Mouse (Mus musculus): ENCODE measurements around the gene Hacd3. TPM values are rescaled to one million over a fixed set of nuclear protein-coding genes. Genes with fewer than 3 reads are reported as not detected.
"Not testable (repeated sequence)": the region's sequence is repeated elsewhere in the genome, so short reads cannot be mapped to it uniquely, and the experiment has no call there.

Gene Hacd3
- polyA plus RNA-seq, 1 experiment from 2014 or later = 79.8 TPM

DNA sequence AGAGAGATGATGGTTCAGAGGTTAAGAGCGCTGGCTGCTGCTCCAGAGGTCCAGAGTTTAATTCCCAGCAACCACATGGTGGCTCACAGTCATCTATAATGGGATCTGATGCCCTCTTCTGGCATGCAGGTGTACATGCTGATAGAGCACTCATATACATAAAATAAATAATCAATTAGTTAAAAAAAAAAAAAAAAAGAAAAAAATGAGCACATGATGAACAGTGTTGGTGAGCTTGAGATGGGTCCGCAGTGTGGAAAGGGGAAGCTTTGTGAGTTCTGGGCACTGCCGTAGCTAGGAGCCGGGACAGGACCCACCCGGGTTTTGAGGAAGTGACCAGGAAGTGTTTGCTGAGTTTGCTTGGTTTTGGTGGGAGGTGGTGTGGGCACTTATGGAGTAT lies 9.9 kb upstream of the Hacd3 start:
- H3K36me3 ChIP-seq; H3K27ac ChIP-seq; H3K9ac ChIP-seq; H3K9me3 ChIP-seq; ATAC-seq (ENCODE audit: borderline replicate concordance, extremely low read depth, low FRiP score, low TSS enrichment); H3K4me2 ChIP-seq; H3K4me3 ChIP-seq; H3K27me3 ChIP-seq: not testable (repeated sequence)
- peaks cover 17% of the 10 kb centered on the region for H3K4me1 ChIP-seq
- WGBS = 57% methylated on average over 5 of the region's 5 CpGs

DNA sequence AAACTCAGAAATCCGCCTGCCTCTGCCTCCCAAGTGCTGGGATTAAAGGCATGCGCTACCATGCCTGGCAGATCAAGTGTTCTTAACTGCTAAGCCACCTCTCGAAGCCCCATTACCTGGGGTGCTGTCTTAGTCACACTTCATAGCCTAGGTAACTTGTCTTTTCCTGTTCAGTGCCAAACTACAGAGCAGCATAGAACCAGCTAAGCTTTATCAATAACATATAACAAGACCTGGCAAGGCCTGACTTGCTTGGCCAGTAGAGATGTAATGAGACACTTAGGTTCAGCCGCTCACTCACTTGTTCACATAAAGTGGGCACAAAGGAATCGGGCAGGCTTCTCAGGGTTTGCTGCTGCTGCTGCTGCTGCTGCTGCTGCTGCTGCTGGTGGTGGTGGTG lies 6.8 kb upstream of the Hacd3 start:
- H3K9ac ChIP-seq = no peak overlapping the region
- H3K27me3 ChIP-seq = no peaks in the 10 kb centered on the region
- ATAC-seq (ENCODE audit: borderline replicate concordance, extremely low read depth, low FRiP score, low TSS enrichment) = no peak
- no peak overlapping the region for H3K27ac ChIP-seq
- H3K4me2 ChIP-seq = no peak overlapping the region
- peaks cover 8% of the 10 kb centered on the region for H3K4me1 ChIP-seq
- H3K36me3 ChIP-seq = no peaks in the 10 kb centered on the region
- no peaks in the 10 kb centered on the region for H3K9me3 ChIP-seq
- H3K4me3 ChIP-seq = no peak overlapping the region
- WGBS = 85% methylated on average over 5 of the region's 5 CpGs

DNA sequence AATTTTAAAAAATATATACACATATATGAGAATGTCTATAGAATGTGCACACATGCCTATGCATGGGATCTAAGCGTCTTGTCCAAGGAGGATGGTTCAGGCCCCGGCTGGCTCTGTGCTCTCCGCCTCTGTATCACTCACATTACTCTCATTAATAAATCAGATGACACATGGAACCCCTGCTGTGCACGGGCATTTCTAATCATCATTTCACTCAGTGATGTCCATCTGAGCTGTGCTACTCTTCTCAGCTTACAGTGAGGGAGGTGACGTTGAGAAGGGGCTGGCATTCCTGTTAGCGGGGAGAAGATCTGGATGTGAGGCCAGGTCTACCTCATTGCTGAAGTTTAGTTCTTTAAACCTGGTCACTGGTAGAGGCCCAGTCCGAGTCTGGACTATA lies 5.7 kb upstream of the Hacd3 start:
- H3K4me3 ChIP-seq = no peak overlapping the region
- H3K36me3 ChIP-seq = no peaks in the 10 kb centered on the region
- H3K27me3 ChIP-seq = no peaks in the 10 kb centered on the region
- no peak overlapping the region for H3K9ac ChIP-seq
- H3K4me1 ChIP-seq = peaks cover 11% of the 10 kb centered on the region
- H3K9me3 ChIP-seq = no peaks in the 10 kb centered on the region
- H3K4me2 ChIP-seq = no peak overlapping the region
- ATAC-seq (ENCODE audit: borderline replicate concordance, extremely low read depth, low FRiP score, low TSS enrichment) = no peak
- H3K27ac ChIP-seq = no peak overlapping the region
- 69% methylated on average over 7 of the region's 7 CpGs for WGBS

DNA sequence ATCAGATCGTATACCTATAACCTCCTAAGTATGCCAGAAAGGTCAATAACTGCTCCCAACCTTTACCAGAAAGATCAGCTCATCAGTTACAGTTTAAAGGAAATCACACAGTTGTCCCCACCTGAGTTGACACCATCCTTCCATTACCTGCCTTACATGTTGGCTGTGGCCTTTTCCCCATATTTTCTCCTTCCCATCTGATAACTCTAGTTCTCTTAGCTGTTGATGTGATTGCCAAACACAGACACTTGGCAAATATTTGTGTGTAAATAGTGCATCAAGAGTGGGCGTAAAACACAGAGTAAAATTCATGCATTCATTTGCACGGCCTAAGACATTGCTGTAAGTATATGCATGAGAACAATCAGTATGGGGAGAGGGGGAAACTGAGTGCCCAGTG lies 2.0 kb upstream of the Hacd3 start:
- no peaks in the 10 kb centered on the region for H3K27me3 ChIP-seq
- H3K36me3 ChIP-seq = no peaks in the 10 kb centered on the region
- no peak overlapping the region for H3K9ac ChIP-seq
- no peak for ATAC-seq (ENCODE audit: borderline replicate concordance, extremely low read depth, low FRiP score, low TSS enrichment)
- no peaks in the 10 kb centered on the region for H3K9me3 ChIP-seq
- no peak overlapping the region for H3K4me3 ChIP-seq
- H3K4me1 ChIP-seq = peaks cover 30% of the 10 kb centered on the region
- whole genome bisulfite sequencing = 80% methylated on average over 3 of the region's 3 CpGs
- H3K27ac ChIP-seq = no peak overlapping the region
- no peak overlapping the region for H3K4me2 ChIP-seq

DNA sequence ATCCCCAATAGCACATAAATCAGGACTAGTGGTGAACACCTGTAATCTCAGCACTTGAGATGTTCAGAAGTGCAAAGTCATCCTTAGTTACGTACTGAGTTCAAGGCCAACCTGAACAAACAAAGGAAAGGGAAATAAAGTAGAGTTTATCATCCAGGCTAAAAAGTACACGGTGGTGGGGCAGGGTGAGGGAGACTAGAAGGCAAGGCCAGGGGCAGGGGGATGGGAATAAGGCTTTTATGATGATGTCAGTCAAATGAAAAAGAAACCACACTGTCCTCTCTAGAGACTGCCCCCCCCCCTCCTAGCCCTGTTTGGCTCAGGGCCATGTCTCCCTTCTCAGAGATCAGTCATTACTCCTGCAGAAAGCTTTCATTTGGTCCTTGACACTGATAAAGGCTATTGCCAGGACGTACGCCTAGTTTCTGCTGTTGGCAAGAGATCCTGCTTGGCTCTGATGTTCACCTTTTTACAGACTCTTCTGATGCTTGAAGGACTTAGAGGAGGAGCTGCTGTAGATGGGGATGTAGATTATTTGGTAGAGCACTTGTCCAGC lies 1.2 kb upstream of the Hacd3 start:
- no peak overlapping the region for H3K4me3 ChIP-seq
- H3K27ac ChIP-seq = no peak overlapping the region
- ATAC-seq (ENCODE audit: borderline replicate concordance, extremely low read depth, low FRiP score, low TSS enrichment) = no peak
- no peak overlapping the region for H3K9ac ChIP-seq
- H3K4me1 ChIP-seq = peaks cover 30% of the 10 kb centered on the region
- H3K9me3 ChIP-seq = no peaks in the 10 kb centered on the region
- no peaks in the 10 kb centered on the region for H3K36me3 ChIP-seq
- WGBS = 29% methylated on average over 4 of the region's 4 CpGs
- H3K27me3 ChIP-seq = no peaks in the 10 kb centered on the region
- H3K4me2 ChIP-seq = peak overlapping the region; percentile 87; the same call in 1 of the 2 replicates

DNA sequence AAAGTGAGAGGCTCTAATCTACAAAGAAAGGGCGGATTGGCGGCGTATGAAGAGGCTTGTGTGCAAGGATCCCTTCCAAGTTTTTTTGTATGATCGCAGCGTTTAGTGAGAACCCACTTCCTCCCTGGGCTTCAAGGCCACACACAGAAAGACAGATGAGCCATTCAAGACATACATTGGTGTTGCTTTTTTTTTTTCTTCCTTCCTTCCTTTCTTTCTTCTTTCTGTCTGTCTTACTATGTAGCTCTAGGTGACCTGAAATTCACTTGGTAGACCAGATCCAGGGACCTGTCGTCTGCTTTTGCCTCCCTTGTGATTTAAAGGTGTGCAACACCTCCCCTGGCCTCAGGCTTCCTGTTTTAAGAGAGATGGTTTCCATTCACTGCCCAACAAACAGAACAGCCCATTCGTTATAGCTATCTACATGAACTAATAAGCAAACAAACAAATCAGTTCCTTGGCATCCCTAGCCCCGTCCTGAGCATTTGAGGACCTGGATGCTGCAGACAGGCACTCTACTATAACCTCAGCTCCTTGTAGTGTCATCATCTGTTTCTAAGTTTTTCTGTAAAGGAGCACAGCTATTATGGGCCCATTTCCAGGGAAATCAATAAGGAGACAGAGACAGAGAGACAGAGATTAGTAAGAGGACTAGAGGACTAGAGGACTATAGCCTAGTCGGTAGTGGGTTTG lies 540 bp upstream of the Hacd3 start:
- Histone ChIP-seq H3K27me3 (no peaks in the 10 kb centered on the region), H3K36me3 (no peaks in the 10 kb centered on the region), H3K4me1 (peaks cover 30% of the 10 kb centered on the region), H3K9ac (peak overlapping the region; percentile 86), H3K4me3 (peak overlapping the region; percentile 80), H3K9me3 (no peaks in the 10 kb centered on the region), H3K27ac (peak overlapping the region; percentile 88), H3K4me2 (peak overlapping the region; percentile 87)
- WGBS = 15% methylated on average over 9 of the region's 9 CpGs
- no peak for ATAC-seq (ENCODE audit: borderline replicate concordance, extremely low read depth, low FRiP score, low TSS enrichment)

DNA sequence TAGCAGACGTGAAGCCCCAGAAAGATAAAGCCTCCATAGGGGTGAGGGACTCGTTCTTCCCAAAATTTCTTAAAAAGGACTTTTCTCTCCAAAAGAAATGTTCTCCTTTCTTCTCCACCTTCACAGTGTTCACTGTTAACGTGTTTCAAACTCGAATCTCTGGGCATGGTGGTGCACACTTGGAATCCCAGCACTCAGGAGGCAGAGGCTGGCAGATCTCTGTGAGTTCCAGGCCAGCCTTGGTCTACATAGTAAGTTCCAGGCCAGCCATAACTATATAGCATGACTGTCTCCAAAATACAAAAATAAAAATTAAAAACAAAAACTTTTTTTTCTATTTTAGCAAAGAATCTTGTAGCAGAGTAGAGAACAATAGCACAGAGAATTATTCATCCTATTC lies 1.4 kb downstream of the Hacd3 start:
- Histone ChIP-seq H3K9me3 (no peaks in the 10 kb centered on the region), H3K27ac (no peak overlapping the region), H3K36me3 (no peaks in the 10 kb centered on the region), H3K9ac (no peak overlapping the region), H3K4me3 (peak overlapping the region; percentile 80), H3K4me2 (peak overlapping the region; percentile 87), H3K27me3 (no peaks in the 10 kb centered on the region), H3K4me1 (peaks cover 39% of the 10 kb centered on the region)
- WGBS = 47% methylated on average over 4 of the region's 4 CpGs
- no peak for ATAC-seq (ENCODE audit: borderline replicate concordance, extremely low read depth, low FRiP score, low TSS enrichment)

DNA sequence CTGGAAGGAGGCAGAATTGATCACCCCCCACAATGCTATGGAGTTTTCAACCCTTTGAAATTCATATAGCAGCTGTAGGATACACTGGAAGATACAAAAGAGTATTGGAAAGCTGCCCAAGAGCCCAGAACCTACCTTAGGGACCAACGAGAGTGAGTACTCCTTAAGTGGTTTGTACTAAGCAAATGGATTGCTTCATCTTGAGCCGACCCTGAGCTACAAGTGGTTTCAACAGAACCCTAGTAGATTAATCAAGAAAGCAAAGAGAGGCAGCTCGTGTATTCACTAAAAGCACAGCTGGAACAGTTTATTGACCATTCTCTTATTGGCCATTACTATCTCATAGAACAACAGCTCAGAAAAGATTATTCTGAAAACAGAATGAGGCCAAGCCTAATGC lies 2.3 kb downstream of the Hacd3 start:
- Histone ChIP-seq H3K4me1 (peaks cover 44% of the 10 kb centered on the region), H3K9ac (no peak overlapping the region), H3K36me3 (no peaks in the 10 kb centered on the region), H3K27ac (no peak overlapping the region), H3K9me3 (no peaks in the 10 kb centered on the region), H3K27me3 (no peaks in the 10 kb centered on the region), H3K4me3 (no peak overlapping the region), H3K4me2 (peak overlapping the region; percentile 87; the same call in 1 of the 2 replicates)
- ATAC-seq (ENCODE audit: borderline replicate concordance, extremely low read depth, low FRiP score, low TSS enrichment) = no peak
- WGBS = 13% methylated on average over 3 of the region's 3 CpGs

DNA sequence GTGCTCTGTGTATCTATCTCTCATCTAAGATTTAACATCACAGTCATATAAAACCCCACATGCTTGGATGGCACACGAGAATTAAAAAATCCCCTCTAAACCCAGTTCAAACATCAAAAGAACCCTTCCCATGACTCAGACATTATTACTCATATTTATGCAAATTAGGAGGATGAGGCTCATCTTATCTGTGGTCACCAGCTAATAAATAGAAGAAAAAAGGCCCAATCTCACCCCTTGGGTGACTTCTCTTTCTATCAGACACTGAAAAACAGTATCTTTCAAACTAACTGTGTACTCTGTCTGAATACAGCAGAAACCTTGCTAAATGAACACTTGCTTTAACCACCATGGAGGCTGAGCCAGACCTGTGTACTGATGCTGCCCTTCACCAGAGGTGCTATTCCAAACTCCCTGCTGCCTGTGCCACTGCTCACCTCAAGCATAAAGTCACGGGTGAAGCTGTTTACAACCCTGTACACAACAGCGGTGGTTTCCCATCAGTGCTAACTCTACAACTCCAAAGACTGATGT lies 2.8 kb downstream of the Hacd3 start:
- Histone ChIP-seq H3K27me3 (no peaks in the 10 kb centered on the region), H3K9ac (no peak overlapping the region), H3K4me3 (no peak overlapping the region), H3K36me3 (no peaks in the 10 kb centered on the region), H3K4me1 (peaks cover 47% of the 10 kb centered on the region), H3K4me2 (peak overlapping the region; percentile 87; the same call in 1 of the 2 replicates), H3K9me3 (no peaks in the 10 kb centered on the region), H3K27ac (no peak overlapping the region)
- WGBS = 56% methylated on average over 3 of the region's 3 CpGs
- ATAC-seq (ENCODE audit: borderline replicate concordance, extremely low read depth, low FRiP score, low TSS enrichment) = no peak

DNA sequence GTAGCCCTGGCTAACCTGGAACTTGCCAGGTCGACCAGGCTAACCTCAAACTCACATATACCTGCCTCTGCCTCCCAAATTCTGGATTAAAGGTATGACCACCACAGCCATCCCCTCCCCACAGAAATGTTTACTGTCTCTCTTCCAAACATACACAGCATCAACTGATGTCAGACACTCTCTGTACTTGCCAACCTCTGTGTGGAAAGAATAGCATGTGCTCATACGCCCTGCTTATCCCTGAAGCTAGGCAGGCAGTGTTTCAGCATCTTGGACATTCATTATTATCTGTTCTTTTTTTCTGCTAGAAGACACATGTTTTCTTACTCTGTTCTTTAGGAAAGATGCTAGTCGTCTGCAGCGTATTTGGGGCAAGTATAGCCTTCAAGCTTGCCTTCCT lies 3.6 kb downstream of the Hacd3 start:
- ATAC-seq (ENCODE audit: borderline replicate concordance, extremely low read depth, low FRiP score, low TSS enrichment) = no peak
- Histone ChIP-seq H3K36me3 (no peaks in the 10 kb centered on the region), H3K4me3 (no peak overlapping the region), H3K27ac (no peak overlapping the region), H3K9me3 (no peaks in the 10 kb centered on the region), H3K4me2 (no peak overlapping the region), H3K4me1 (peaks cover 46% of the 10 kb centered on the region), H3K27me3 (no peaks in the 10 kb centered on the region), H3K9ac (no peak overlapping the region)
- WGBS = 83% methylated on average over 4 of the region's 4 CpGs

DNA sequence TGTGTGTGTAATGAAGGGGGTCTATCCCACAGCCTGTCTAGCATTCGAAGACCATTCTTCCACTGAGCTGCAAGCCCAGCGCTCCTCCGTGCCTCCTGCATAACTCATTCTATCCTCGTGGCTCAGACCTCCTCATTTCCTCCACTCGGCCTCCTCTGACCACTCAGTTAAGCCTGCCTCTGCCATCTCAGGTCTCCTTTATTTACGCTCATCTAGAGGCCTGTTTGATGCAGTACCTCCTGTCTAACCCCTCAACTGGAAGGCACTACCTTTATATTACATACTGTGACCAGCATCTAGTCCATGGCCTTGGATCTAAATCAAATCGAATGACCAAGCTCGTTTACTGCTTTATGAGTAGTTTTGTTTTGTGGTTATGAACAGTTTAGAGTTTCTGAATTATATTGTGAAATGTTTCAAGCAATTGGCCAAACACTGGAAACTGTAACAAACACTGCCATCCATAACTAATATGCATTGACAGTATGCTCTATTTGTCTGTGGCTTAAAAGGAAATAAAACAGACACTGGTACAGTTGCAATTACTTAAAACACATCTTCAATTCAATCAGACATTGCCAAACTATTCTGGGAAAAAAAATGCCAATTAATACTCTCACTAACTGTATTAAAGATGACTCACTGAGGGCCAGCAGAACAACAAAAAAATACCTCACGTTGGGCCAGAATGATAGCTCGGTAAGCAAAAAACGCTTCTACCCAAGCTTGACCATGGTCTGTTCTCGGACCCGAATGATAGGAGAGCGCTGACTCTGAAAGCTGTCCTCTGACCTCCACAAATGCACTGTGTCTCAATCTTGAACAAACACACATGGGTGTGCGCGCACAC lies 4.3 kb downstream of the Hacd3 start:
- Histone ChIP-seq H3K4me3 (no peak overlapping the region), H3K36me3 (no peaks in the 10 kb centered on the region), H3K4me2 (no peak overlapping the region), H3K9me3 (no peaks in the 10 kb centered on the region), H3K9ac (no peak overlapping the region), H3K27ac (no peak overlapping the region), H3K27me3 (no peaks in the 10 kb centered on the region), H3K4me1 (peaks cover 39% of the 10 kb centered on the region)
- no peak for ATAC-seq (ENCODE audit: borderline replicate concordance, extremely low read depth, low FRiP score, low TSS enrichment)
- WGBS = 81% methylated on average over 16 of the region's 16 CpGs
